Comparison of ENCODE assay signal across 8 mouse cellular contexts in the genomic region with DNA sequence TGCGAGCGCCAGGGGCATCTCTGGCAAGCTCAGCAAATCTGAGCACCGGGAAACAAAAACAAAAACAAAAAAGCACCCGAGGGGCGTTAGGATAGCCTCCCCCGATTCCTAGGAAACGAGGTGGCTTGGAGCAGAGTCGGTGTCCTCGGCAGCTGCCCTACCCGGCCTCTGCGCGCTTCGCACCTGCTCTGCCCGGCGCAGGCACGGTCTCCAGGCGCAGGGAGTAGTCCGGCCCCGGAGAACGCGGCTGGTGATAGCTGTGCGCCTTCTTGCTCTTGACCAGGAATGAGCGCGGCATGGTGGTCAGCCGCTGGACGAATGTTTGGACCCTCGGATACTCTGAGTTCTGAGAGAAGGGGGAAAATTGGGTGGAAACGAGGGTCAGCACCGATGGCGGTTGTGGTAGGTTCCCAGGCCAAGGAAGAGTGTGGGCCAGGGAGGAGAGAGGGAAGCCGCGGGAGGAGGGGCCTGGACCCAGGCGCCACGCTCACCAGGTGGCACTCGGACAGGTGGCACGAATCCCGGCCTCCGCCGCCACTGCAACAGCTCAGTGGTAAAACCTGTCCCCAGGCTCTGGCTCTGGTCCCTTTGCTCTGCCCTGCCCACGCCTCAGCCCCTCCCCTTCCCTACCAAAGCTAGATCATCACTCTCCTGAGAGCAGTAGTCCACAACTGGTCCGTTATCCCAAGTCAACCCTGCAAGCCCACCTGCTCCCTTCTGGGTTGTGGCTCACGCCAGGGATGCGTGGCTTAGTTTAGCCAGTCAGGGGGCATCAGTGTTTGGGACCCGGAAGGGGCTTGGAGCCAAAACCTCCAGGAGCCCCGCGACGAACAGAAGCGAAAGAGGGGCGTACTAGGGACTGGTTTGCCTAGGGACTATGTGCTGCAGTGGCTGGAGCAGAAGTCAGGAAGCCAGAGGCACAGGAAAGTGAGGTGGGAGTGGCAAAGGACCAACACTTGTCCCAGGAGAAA. TPM values are rescaled to one million over a fixed set of nuclear protein-coding genes. Genes with fewer than 3 reads are reported as not detected.
DNase-seq lines count a peak whose midpoint lies in the region; ATAC-seq and TF ChIP-seq lines count a peak whose summit lies in the region.

No protein-coding gene starts in this region.

- peak overlapping the region; percentile 19 for H3K4me3 ChIP-seq in limb, embryonic 14.5 days (replicated peaks; ENCODE audit: low read length)
- H3K4me3 ChIP-seq in midbrain, postnatal 0 days (ENCODE audit: low read depth, low read length): 0 out of 2 replicates have a peak overlapping the region, but pooled peaks have one; percentile 5

- TF ChIP-seq CTCF in midbrain, postnatal 0 days (IDR thresholded peaks at IDR 0.05): no peak

- intact Hi-C loops in heart, postnatal 10 days (cut with DNase I): no loop called here

- ATAC-seq in common myeloid progenitor, adult 5-6 weeks (replicated peaks; ENCODE audit: low read depth, poor library complexity, severe bottlenecking): peak; percentile 20
- ATAC-seq in limb, embryonic 14.5 days (ENCODE audit: low FRiP score, low read depth): no peak
- ATAC-seq in midbrain, postnatal 0 days (ENCODE audit: low FRiP score): no peak

- H3K27me3 ChIP-seq in limb, embryonic 14.5 days (ENCODE audit: control insufficient read depth, insufficient read depth, low read length): peaks cover 98% of the 10 kb centered on the region
- H3K27me3 ChIP-seq in midbrain, postnatal 0 days (ENCODE audit: insufficient read depth, low read length): peaks cover 74% of the 10 kb centered on the region

- peak overlapping the region; percentile 16; the same call in 1 of the 2 replicates for H3K9ac ChIP-seq in limb, embryonic 14.5 days (ENCODE audit: low read depth, low read length, severe bottlenecking)
- H3K9ac ChIP-seq in midbrain, postnatal 0 days (replicated peaks; ENCODE audit: low read length, poor library complexity, severe bottlenecking): no peak overlapping the region

- no peaks in the 10 kb centered on the region for H3K9me3 ChIP-seq in limb, embryonic 14.5 days (ENCODE audit: control insufficient read depth, low read length)
- H3K9me3 ChIP-seq in midbrain, postnatal 0 days (ENCODE audit: low read length): no peaks in the 10 kb centered on the region

- no peak for TF ChIP-seq POLR2A in limb, embryonic 14.5 days (IDR thresholded peaks at IDR 0.05; ENCODE audit: borderline replicate concordance, extremely low read depth, insufficient read depth, insufficient read length)

- peak; percentile 37 to 38 for DNase-seq in lung, adult 18-20 months
- no peak for DNase-seq in lung, postnatal 36 days
- DNase-seq in heart, postnatal 10 days: peak; percentile 31 to 34
- DNase-seq in limb, embryonic 14.5 days (ENCODE audit: low spot score): no peak
- DNase-seq in midbrain, postnatal 0 days (ENCODE audit: low spot score): no peak
- DNase-seq in frontal cortex, adult 2 months (ENCODE audit: extremely low spot score in 1 of 2, low spot score in 1 of 2): no peak
- DNase-seq in layer of hippocampus, adult 9-11 months: no peak

- peaks cover 39% of the 10 kb centered on the region for H3K4me1 ChIP-seq in limb, embryonic 14.5 days (ENCODE audit: control insufficient read depth, insufficient read depth, low read length)
- H3K4me1 ChIP-seq in midbrain, postnatal 0 days (ENCODE audit: insufficient read depth, low read length): peaks cover 20% of the 10 kb centered on the region

- peak overlapping the region; percentile 43 for H3K4me2 ChIP-seq in limb, embryonic 14.5 days (replicated peaks; ENCODE audit: low read depth, low read length, severe bottlenecking)
- peak overlapping the region; percentile 15 for H3K4me2 ChIP-seq in midbrain, postnatal 0 days (ENCODE audit: low read depth, low read length, poor library complexity, severe bottlenecking)

- WGBS in limb, embryonic 14.5 days: under 1% methylated on average over 43 of the region's 49 CpGs
- 1% methylated on average over 44 of the region's 49 CpGs for WGBS in midbrain, postnatal 0 days

- no peaks in the 10 kb centered on the region for H3K36me3 ChIP-seq in limb, embryonic 14.5 days (ENCODE audit: control insufficient read depth, insufficient read depth, low read length)
- no peaks in the 10 kb centered on the region for H3K36me3 ChIP-seq in midbrain, postnatal 0 days (ENCODE audit: insufficient read depth, low read length)

- no peak overlapping the region for H3K27ac ChIP-seq in limb, embryonic 14.5 days (replicated peaks; ENCODE audit: low read depth, low read length)
- no peak overlapping the region for H3K27ac ChIP-seq in midbrain, postnatal 0 days (ENCODE audit: low read depth, low read length)

RNA-seq across cellular contexts. Expression of a gene that starts 2.0 kb away (rescaled TPM):
- 9.0 and 9.8 TPM in 2 replicates for total RNA-seq in common myeloid progenitor, adult 5-6 weeks (2017)
- total RNA-seq in heart, postnatal 10 days (2021): under 1 TPM; 0.25 to 0.41 TPM
- 1.6 and 1.9 TPM in 2 replicates for polyA plus RNA-seq in limb, embryonic 14.5 days (2012; rRNA removed)
- polyA plus RNA-seq in limb, embryonic 14.5 days (2014; fragmentation: Nextera tagmentation; extraction: Ambion mirVana): 0.40 and 0.55 TPM in 2 replicates
- total RNA-seq in midbrain, postnatal 0 days (2014; rRNA removed): 0.05 TPM in 1 of 2 replicates, not detected in the other
- polyA plus RNA-seq in midbrain, postnatal 0 days (2015; fragmentation: Nextera tagmentation; extraction: Ambion mirVana): not detected in 2 replicates
- 0.10 TPM in 1 of 2 replicates, not detected in the other for polyA plus RNA-seq in frontal cortex, adult 2 months (2012; rRNA removed)

Comparison
In these comparisons a context has a peak if more than half of its experiments do, and no peak if none do; other contexts are left out.
1. DNase-seq: peak in lung, adult 18-20 months (2 of 2) and heart, postnatal 10 days (2 of 2); none in lung, postnatal 36 days (single experiment), limb, embryonic 14.5 days (single experiment), midbrain, postnatal 0 days (single experiment), frontal cortex, adult 2 months (0 of 2) and layer of hippocampus, adult 9-11 months (single experiment).